Mouse (Mus musculus) G1E (cell line): ENCODE measurements at regions not wholly inside any gene's neighbourhood (a gene's known extent, or its start where the extent isn't known, plus 50 kb on each side); places are given as distances from the start of the nearest gene placed in this dataset.

ENCODE experiments used
- ATAC-seq: 2 replicates; pipeline ENCODE4 v1.8.0; 2016; ENCODE audit warnings: mild to moderate bottlenecking; ENCODE audit not compliant: insufficient number of reproducible peaks, poor library complexity, low FRiP score, severe bottlenecking; ENCODE audit errors: extremely low read depth
- DNase-seq: peaks from one replicate; pipeline ENCODE4 v3.0.0; 2012; ENCODE audit warnings: low spot score
- H3K27me3 ChIP-seq: 2 replicates; pipeline ENCODE4 v1.6.1; 2012; ENCODE audit warnings: mild to moderate bottlenecking, low read length, inconsistent platforms; ENCODE audit not compliant: insufficient read depth
- H3K36me3 ChIP-seq: replicated peaks from 2 replicates; pipeline ENCODE3; 2012; ENCODE audit warnings: mild to moderate bottlenecking, inconsistent platforms
- H3K4me1 ChIP-seq: 2 replicates; pipeline ENCODE4 v1.6.1; 2012; ENCODE audit warnings: low read depth, low read length, inconsistent platforms, mixed read lengths; ENCODE audit not compliant: insufficient read depth
- H3K4me3 ChIP-seq: 2 replicates; pipeline ENCODE4 v1.5.1; 2012; ENCODE audit warnings: low read depth, mild to moderate bottlenecking, inconsistent platforms, low read length, moderate library complexity, mixed read lengths
- H3K9me3 ChIP-seq: replicated peaks from 2 replicates; pipeline ENCODE4 v1.6.1; 2012; ENCODE audit warnings: inconsistent platforms
- CTCF ChIP-seq: IDR thresholded peaks from 2 replicates; pipeline ENCODE4 v1.5.1; 2012; ENCODE audit warnings: low read depth, low read length, inconsistent platforms, mixed read lengths
- GATA1 ChIP-seq: IDR thresholded peaks from 2 replicates; pipeline ENCODE4 v1.6.1; 2012; ENCODE audit warnings: borderline replicate concordance, low read length, inconsistent platforms, mixed read lengths
- GATA2 ChIP-seq: IDR thresholded peaks from 2 replicates; pipeline ENCODE4 v1.6.1; 2012; ENCODE audit warnings: low read depth, low read length, inconsistent platforms, borderline replicate concordance
- POLR2AphosphoS5 ChIP-seq: IDR thresholded peaks from 2 replicates; pipeline ENCODE4 v1.6.1; 2012; ENCODE audit warnings: low read depth, low read length, inconsistent platforms; ENCODE audit not compliant: insufficient replicate concordance
- TAL1 ChIP-seq: conservative IDR thresholded peaks from 2 replicates; pipeline ENCODE4 v1.6.1; 2012; ENCODE audit warnings: low read depth, low read length, inconsistent platforms, mixed read lengths

DNA sequence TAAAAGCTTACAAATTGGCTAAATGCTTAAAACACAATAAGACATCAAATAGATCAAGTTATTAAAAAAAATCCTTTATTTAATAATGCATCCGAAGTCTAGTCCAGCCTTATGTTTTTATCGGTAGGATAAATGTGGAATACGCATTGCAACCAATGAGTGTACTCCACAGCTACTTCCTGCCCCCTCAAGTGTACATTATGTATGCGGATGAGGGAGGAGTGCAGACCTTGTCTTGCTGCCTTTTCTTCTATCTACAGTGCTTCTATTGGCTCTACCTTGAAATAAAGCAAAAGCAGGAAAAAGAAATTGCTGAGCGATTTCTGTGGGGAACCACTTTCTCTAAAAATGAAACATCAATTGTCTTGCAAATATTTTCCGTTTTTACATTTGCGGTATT is 100.5 kb upstream of the Sash1 start:
- Histone ChIP-seq H3K4me3 (no peak overlapping the region), H3K4me1 (no peaks in the 10 kb centered on the region), H3K36me3 (no peaks in the 10 kb centered on the region), H3K9me3 (peaks cover 8% of the 10 kb centered on the region; the same call in 1 of the 2 replicates), H3K27me3 (no peaks in the 10 kb centered on the region)
- no peak for DNase-seq
- no peak for ATAC-seq
- no peak for TF ChIP-seq GATA1
- TF ChIP-seq GATA2: no peak
- TF ChIP-seq CTCF: no peak
- no peak for TF ChIP-seq TAL1
- TF ChIP-seq POLR2AphosphoS5: no peak

DNA sequence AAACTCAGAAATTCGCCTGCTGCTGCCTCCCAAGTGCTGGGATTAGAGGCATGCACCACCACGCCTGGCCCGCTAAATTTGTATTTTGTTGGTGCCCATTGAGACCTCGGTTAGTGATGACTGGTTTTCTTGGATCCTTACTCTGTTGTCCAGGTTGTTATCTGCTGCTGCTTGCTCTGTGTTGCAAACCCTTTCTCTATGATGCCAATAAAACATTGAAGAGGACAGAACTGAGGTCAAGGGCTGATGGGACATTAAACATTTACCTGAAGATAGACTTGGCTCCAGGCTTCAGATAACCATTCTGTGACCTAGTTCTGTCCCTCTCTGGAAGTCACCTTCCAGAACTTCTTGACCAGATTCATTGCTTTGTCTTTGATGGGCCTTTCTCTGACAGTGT is 97.5 kb upstream of the Sash1 start:
- TF ChIP-seq POLR2AphosphoS5 (no peak), GATA2 (no peak), CTCF (no peak), TAL1 (no peak), GATA1 (no peak)
- Histone ChIP-seq H3K4me3 (no peak overlapping the region), H3K36me3 (no peaks in the 10 kb centered on the region), H3K4me1 (no peaks in the 10 kb centered on the region), H3K9me3 (peaks cover 4% of the 10 kb centered on the region; the same call in 1 of the 2 replicates), H3K27me3 (no peaks in the 10 kb centered on the region)
- no peak for DNase-seq
- no peak for ATAC-seq

DNA sequence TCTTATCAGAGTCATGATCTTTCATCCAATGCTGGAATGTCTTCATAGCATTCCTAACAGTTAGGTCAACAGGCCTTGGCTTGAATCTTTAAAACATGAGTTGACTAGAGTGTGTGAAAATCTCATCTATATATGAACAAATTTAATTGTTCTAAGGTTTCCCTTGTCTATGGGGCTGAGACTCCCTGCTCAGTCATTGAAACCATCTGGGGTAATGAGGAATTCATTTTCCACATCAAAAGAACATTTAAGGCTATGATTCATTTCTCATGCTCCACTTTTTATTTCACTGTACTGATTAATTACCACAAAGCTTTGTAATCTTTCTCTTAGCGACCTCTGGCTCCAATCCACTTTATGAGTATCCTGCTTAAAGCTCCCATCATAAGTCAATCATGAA is 94.7 kb upstream of the Sash1 start:
- Histone ChIP-seq H3K27me3 (no peaks in the 10 kb centered on the region), H3K4me3 (no peak overlapping the region), H3K9me3 (peaks cover 5% of the 10 kb centered on the region; the same call in 1 of the 2 replicates), H3K4me1 (no peaks in the 10 kb centered on the region), H3K36me3 (no peaks in the 10 kb centered on the region)
- no peak for TF ChIP-seq POLR2AphosphoS5
- TF ChIP-seq TAL1: no peak
- TF ChIP-seq GATA2: no peak
- TF ChIP-seq GATA1: no peak
- no peak for TF ChIP-seq CTCF
- DNase-seq (no peak), ATAC-seq (no peak)

DNA sequence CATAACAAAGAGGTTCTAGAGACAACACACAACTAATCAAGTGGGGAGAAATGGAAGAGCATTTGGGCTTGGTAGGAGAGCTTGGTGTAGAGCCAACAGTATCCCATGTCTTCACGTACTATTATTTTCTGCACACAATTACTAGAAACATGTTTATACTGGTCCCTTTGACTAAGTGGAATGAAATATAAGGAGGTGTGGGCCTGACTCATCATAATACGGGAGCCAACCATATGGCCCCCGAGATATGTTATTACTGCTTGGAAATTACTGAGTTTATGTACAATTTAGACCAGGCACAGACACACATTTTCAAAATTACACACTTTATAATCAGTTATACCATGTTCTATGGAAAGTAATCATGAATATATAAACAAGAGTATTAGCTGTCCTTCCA is 92.7 kb upstream of the Sash1 start:
- no peak for TF ChIP-seq TAL1
- TF ChIP-seq GATA1: no peak
- TF ChIP-seq POLR2AphosphoS5: no peak
- TF ChIP-seq CTCF: no peak
- no peak for TF ChIP-seq GATA2
- no peak for DNase-seq

DNA sequence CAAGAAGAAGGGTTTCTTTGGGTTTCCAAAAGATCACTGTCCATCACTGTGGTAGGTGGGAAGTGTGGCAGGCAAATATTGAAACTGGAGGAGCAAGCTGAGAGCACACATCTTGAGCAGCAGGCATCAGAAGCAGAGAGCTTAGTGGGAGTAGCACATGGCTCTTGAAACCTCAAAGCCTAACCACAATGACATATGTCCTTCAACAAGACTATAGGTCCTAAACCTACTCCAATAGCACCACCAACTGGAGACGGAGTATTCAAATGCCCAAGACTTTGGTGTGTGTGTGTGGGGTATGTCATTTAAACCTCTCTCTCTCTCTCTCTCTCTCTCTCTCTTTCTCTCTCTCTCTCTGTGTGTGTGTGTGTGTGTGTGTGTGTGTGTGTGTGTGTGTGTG is 88.1 kb upstream of the Sash1 start:
- DNase-seq (no peak), ATAC-seq (no peak)
- H3K4me3 ChIP-seq: no peak overlapping the region
- no peak for TF ChIP-seq GATA1
- no peak for TF ChIP-seq GATA2
- no peak for TF ChIP-seq POLR2AphosphoS5
- no peak for TF ChIP-seq CTCF
- TF ChIP-seq TAL1: no peak
- H3K9me3 ChIP-seq: peaks cover 18% of the 10 kb centered on the region
- no peaks in the 10 kb centered on the region for H3K27me3 ChIP-seq
- H3K4me1 ChIP-seq: no peaks in the 10 kb centered on the region
- no peaks in the 10 kb centered on the region for H3K36me3 ChIP-seq

More for the DNA sequence above, 92.7 kb upstream of the Sash1 start:
- Histone ChIP-seq H3K9me3 (peaks cover 10% of the 10 kb centered on the region), H3K36me3 (no peaks in the 10 kb centered on the region), H3K4me3 (no peak overlapping the region), H3K4me1 (no peaks in the 10 kb centered on the region), H3K27me3 (no peaks in the 10 kb centered on the region)
- no peak for ATAC-seq

DNA sequence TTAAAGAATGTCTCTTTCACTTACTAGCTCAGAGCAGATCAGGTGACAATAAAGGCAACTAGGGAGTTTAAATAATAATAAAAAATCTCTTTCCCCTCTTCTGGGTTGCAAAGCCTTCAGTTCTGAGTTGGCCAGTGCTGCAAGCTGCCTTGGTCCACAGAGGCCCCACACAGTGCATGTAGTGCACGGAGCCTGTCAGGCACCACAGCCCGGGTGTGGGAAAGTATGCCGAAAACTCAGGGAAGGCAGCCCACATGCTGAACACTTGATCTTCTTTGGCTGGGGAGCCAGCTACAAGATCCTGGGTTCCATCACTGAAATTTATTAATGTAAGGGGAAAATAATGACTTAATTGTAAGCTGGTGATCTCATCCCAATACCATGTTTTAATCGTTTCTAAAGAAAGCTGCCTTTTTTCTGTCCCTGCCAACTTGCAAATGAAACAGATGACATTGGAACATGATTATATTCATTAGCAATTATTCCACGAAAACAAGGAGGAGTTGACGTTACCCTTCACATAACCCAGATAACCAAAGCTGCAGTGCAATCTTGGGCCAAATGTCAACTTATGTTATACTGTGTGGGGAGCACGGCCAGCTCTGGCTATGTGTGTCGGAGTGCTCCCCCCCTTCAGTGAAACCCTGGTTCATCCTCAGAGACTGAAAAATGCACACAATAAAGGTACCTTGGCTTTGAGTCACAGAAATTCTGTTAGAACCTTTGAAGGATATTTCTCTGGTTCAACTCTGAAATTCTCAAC is 87.1 kb upstream of the Sash1 start:
- no peaks in the 10 kb centered on the region for H3K27me3 ChIP-seq
- H3K36me3 ChIP-seq: no peaks in the 10 kb centered on the region
- H3K4me3 ChIP-seq: no peak overlapping the region
- peaks cover 22% of the 10 kb centered on the region for H3K9me3 ChIP-seq
- no peaks in the 10 kb centered on the region for H3K4me1 ChIP-seq
- no peak for TF ChIP-seq POLR2AphosphoS5
- TF ChIP-seq GATA2: no peak
- no peak for TF ChIP-seq GATA1
- no peak for TF ChIP-seq TAL1
- TF ChIP-seq CTCF: no peak
- ATAC-seq: no peak
- DNase-seq: no peak
